Mouse (Mus musculus): ENCODE measurements around the gene Gpr75. TPM values are rescaled to one million over a fixed set of nuclear protein-coding genes. Genes with fewer than 3 reads are reported as not detected.

The Gpr75 gene
- under 1 TPM; 0.69 to 0.97 TPM for total RNA-seq (2021)
- long read RNA-seq, experiment 1: 0 reads
- long read RNA-seq, experiment 2: 0 reads

DNA sequence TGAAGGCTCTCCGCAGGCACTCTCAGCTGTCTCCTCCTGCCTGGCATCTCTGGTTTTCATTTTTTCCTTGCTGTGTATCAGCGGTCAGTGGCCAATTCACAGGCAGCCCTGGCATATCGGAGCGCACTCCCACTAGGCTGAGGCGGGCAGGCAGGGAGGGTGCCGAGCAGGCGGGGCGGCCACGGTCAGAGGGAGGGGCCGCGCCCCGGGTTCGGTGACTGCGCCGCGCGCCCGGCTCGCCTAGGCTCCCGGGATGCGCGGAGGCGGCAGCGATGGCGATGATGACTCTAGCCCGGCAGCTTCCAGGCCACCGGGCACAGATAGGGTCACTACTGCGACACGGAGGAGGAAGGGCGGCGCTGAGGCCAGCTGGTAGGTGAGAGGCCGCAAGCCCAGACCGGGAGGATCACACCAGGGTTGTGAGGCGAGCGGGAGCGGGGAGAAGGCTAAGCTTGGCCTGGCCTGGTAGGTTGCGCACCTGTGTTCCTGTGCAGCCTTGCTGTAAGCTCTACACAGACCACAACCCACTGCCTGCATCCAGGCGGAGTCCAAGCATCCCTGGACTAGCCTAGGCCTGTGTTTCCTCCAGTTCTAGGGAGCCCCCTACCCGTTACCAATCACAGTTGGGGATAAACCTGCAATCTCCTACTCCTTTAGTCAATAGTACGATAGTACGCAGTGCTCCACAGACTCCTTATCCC lies at the start of gene Gpr75, which contains the start of gene Asb3:
Gene Gpr75 (plus strand): TSS at position 188 of the 701 bp plus-strand sequence.
Gene Asb3 (plus strand): TSS at position 246 of the 701 bp plus-strand sequence.
- peak; percentile 82 for DNase-seq

DNA sequence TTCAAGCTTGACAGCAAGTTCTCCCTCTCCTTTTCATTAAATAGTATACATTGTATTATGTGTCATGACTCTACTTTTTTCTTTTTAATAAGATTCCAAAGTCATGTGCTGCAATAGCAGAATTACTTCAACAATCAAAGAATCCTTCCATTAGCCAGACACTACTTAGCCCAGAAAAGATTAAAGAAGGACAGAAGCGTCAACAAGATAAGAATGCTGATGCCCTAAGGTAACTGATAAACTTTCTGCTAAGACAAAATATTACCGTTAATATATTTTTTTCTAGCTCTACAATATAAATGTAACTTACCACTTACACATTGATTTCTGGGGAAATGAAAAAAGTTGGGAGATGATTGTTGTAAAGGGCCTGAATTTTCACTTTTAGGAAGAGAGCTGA lies 46.4 kb upstream of the Gpr75 start:
- DNase-seq: no peak

DNA sequence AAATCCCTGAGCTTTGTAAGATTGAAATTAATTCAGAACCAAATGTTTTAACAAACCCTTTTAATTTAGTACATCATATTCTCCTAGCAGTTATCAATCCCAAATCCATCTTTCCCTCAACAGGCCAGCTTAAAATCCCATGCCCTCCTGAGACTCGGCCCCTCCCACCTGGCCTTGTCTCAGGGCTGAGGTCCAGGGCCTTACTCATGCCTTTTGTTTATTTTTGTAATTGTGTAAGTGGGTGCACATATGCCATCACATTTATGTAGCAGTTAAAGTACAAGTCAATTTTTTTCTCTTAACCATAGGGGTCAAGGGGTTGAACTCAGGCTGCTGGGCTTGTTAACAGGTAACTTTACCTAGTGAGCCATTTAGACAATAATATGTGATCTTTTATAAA lies 40.8 kb upstream of the Gpr75 start:
- DNase-seq: peak; percentile 7

DNA sequence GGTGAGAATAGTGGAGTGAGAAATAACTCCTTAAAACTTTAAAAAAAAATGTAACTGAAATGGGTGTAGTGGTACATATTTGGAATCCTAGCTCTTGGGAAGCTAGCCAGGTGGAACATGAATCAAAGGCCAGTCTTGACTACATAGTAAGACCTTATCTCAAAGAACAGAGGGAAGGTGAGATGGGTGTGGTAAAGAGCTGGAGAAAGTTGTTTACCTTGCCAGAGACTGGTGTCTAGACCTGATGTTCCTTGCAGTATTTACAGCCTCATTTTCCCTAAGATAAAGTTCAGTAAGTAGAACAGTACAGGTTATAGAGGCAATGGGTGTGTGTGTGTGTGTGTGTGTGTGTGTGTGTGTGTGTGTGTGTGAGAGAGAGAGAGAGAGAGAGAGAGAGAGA lies 12.7 kb upstream of the Gpr75 start:
- DNase-seq: no peak

DNA sequence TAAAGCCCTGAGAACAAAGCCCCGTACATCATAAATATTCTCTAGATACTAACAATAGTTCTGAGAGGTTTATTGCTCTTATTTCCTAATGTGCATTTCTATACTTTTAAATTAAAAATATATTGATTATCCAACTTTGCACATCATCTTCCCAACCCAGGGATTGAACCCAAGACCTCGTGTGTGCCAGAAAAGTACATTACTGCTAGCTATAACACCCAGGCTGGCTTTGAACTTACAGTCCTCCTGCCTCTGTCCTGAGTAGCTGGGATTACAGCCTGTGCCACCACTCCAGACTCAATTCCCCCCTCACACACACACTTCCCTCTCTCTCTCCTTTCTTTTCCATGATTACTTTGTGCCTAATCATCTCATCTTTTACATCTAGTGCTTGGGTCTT lies 3.0 kb downstream of the Gpr75 start:
- DNase-seq: no peak

DNA sequence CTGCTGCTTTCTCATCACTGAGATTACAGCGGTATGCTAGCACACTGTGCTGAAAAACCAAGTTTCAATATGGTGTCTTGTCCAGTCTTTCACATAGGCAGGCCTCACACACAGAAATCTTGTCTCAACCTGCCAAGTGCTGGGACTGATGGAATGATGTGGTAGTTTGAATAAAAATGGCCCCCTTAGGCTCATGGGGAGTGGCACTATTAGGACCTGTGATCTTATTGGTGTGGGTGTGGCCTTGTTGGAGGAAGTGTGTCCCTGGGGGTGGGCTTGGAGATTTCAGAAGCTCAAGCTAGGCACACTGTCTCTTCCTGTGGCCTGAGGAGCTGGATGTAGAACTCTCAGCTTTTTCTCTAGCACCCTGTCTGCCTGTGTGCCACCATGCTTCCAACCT lies 11.0 kb downstream of the Gpr75 start:
- DNase-seq: no peak

DNA sequence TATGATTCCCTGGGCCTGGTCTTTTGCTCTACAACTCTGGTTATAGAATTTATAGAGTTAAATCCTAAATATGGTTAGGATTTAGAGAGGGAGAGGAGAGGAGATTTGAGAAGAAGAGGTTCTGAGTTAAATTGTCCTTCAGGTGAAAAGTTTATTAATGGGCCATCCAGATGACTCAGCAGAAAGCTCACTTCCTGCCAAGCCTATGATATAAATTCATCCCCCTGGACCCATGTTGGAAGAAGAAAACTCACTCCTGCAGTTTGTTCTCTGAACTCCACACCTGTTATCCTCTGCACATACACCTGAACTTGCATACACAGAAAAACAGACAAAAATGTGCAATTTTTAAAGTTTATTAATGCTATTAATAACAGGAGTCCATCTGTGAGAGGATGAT lies 14.2 kb downstream of the Gpr75 start:
- DNase-seq: no peak

DNA sequence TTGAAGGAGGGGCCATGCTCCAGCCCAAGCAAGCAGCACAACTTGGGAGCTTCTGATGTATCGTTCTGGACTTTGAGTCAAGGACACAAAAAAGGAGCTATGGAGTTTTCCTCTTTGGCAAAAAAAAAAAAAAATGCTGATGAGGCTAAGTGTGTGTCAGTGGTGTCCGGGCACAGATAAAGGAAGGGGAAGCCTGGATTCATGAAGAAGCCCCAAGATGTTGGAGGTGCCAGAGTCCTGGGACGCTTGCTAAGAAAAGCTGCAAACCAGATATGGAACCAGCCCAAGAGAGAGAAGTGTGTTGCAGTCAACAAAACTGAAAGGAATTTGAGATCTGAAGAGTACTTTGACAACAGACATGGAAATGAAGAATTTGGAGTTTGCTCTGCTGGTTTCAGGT lies 27.2 kb downstream of the Gpr75 start:
- DNase-seq: no peak

DNA sequence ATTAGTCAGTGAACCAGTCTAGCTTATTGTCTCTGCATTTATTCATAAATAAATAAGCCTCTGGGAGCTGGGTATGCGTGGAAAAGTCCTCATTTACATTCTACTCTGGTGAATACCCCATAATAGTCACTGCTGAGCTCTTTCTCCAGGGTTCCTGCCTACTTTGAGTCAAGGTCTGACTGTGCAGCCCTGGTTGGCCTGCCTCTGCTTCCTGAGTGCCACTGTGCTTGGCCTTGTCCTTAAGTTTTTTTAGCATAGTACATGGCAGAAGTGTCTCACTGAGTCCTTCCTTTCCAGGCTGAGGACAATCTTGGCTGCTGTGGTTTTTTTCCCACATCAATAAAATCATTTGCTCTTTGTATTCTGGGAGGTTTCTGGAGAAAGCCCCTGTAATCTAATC lies 35.5 kb downstream of the Gpr75 start:
- DNase-seq: peak; percentile 26

DNA sequence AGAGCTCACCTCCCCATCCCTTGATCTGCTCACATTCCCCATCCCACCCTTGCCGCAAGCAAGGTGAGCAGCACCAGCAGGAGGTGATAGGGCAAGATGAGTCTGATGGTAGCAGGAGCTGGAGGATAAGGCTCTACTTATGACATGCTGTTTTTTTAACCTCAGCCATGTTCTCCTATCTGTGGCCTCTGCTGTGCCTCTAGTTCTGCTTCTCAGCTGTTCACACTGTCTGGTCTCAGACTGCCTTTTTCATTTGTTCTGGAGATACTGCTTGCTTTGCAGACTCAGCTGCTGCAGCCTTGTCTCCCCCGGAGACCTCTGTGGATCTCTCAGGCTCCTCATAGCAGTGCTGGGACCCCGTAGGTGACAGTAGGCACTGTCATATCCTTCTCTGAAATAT lies 38.1 kb downstream of the Gpr75 start:
- DNase-seq: no peak

DNA sequence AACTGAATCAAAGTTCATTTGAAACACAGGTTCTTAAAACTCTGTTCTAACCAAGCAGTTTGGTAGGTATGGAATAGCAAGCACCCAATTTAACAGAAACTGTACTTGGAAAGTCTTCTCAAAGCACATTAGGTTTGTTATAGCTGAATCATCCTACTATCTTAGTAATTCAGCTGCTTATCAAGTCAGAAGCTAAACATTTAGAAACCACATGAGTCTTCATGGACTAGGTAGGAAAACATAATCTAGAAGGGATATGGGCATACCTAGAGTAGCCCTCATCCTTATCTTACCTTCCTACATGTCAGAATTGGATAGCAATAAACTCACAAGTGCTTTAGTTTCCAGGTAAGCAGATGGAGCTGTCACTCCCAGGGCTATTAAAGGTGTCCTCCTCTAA lies 42.9 kb downstream of the Gpr75 start:
- no peak for DNase-seq

DNA sequence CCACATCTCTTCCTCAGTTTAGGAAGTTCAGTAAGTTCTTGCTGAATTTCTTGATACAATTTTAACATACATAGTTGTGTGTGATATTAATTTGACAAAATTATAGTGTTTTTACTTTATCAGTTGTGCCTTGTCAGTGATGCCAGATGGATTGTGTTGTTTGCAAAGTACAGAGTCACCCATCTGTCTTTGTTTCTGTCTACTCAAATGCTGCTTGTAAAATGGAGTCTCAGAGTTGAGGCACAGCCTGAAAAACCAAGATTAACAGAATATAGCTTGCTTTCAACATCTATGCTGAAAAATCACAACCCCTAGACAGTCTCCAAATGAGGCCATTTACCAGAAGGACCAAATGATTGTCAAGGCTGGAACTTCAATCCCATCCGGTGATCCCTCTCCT lies 43.3 kb downstream of the Gpr75 start:
- no peak for DNase-seq

Other genes starting within 250 kb of the Gpr75 start
- 10 to 100 TPM; 41.0 to 42.2 TPM for gene Acyp2, start 235.8 kb upstream of the Gpr75 start, total RNA-seq (2021)
- 10 to 100 TPM; 56.9 to 72.2 TPM for gene Psme4, start 113.6 kb upstream of the Gpr75 start, total RNA-seq (2021)
- 10 to 100 TPM in 1 of 2 experiments, 1 to 10 TPM in 1; 9.4 to 13.8 TPM for gene Asb3, start 58 bp downstream of the Gpr75 start, total RNA-seq (2021)
- 10 to 100 TPM; 54.5 to 59.6 TPM for gene Erlec1, start 69.0 kb downstream of the Gpr75 start, total RNA-seq (2021)
- 10 to 100 TPM; 12.3 to 13.7 TPM for gene Chac2, start 101.0 kb downstream of the Gpr75 start, total RNA-seq (2021)

Measured in adrenal gland, postnatal 10 days (tissue).